Mouse (Mus musculus) midbrain, embryonic 16.5 days (tissue): Measurements from ENCODE around the gene Dlec1. TPM values are rescaled to one million over a fixed set of nuclear protein-coding genes. Genes with fewer than 3 reads are reported as not detected.
A peak's percentile ranks its signal among the peaks of the same experiment; 100 is the strongest.

Source experiments
- ATAC-seq: fragments of 200-750 bp; cut with Nextera tagmentation; 2 replicates; pipeline ENCODE4 v1.8.0; 2017; ENCODE audit warnings: moderate TSS enrichment
- H3K27ac ChIP-seq: fragments of 300-500 bp; sonication (generic); 2 replicates; pipeline ENCODE4 v1.5.1; 2014; ENCODE audit warnings: mild to moderate bottlenecking, low read length, mixed read lengths
- H3K27me3 ChIP-seq: fragments of 300-500 bp; sonication (generic); 2 replicates; pipeline ENCODE4 v1.6.1; 2014; ENCODE audit warnings: low read depth, low read length, mixed read lengths; ENCODE audit not compliant: control insufficient read depth, insufficient read depth
- H3K36me3 ChIP-seq: fragments of 300-500 bp; sonication (generic); 2 replicates; pipeline ENCODE4 v1.6.1; 2014; ENCODE audit warnings: mild to moderate bottlenecking, low read length, moderate library complexity, mixed read lengths; ENCODE audit not compliant: control insufficient read depth, insufficient read depth
- H3K4me1 ChIP-seq: fragments of 300-500 bp; sonication (generic); 2 replicates; pipeline ENCODE4 v1.6.1; 2014; ENCODE audit warnings: mild to moderate bottlenecking, low read length, mixed read lengths; ENCODE audit not compliant: control insufficient read depth, insufficient read depth
- H3K4me2 ChIP-seq: fragments of 300-500 bp; sonication (generic); 2 replicates; pipeline ENCODE4 v1.6.1; 2014; ENCODE audit warnings: mild to moderate bottlenecking, low read length, mixed read lengths
- H3K4me3 ChIP-seq: fragments of 300-500 bp; sonication (generic); 2 replicates; pipeline ENCODE4 v1.5.1; 2014; ENCODE audit warnings: low read depth, mild to moderate bottlenecking, low read length, moderate library complexity, mixed read lengths
- H3K9ac ChIP-seq: fragments of 300-500 bp; sonication (generic); 2 replicates; pipeline ENCODE4 v1.6.1; 2014; ENCODE audit warnings: low read depth, low read length, mixed read lengths
- H3K9me3 ChIP-seq: fragments of 300-500 bp; sonication (generic); replicated peaks from 2 replicates; pipeline ENCODE4 v1.6.1; 2014; ENCODE audit warnings: mild to moderate bottlenecking, low read length, mixed read lengths; ENCODE audit not compliant: control insufficient read depth, poor library complexity, severe bottlenecking
- WGBS: fragments of 180-500 bp; shearing (Covaris S2); extraction: QIAGEN DNeasy Blood & Tissue Kit; methylation state at CpG from one replicate; pipeline ENCODE4 v1.1.7; 2014; 5-methylcytosine and 5-hydroxymethylcytosine counted together
- polyA plus RNA-seq: library from polyadenylated mRNA; unstranded; fragments of >200 nt; fragmentation: Nextera tagmentation; extraction: Ambion mirVana; gene quantifications from 2 replicates; pipeline ENCODE4 v1.2.1, GENCODE M21; 2015

Dlec1 gene
- polyA plus RNA-seq, 1 experiment from 2014 or later, result 1.5 TPM

DNA sequence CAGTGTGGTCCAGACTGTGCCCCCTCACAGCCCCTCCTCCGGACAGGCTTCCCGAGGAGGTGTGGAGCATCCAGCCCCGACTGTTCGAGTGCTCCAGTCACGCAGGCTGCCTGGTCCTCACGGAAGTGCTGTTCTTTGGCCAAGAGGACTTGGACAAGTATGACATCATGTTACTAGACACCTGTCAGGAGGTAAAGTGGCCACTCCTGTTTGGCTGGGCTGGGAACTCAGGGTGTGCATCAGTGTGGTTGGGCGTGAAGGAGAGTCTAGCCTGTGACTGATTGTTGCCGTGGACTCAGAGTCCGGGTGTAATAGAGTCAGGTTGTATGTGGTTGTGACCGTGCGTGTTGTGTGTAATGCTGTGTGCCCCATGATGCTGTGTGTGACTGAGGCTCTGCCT lies 34.0 kb upstream of the Dlec1 start:
- 0 out of 2 replicates have a peak, but pooled peaks have one; percentile 38 for ATAC-seq
- Histone ChIP-seq H3K27ac (no peak overlapping the region), H3K4me2 (no peak overlapping the region)

DNA sequence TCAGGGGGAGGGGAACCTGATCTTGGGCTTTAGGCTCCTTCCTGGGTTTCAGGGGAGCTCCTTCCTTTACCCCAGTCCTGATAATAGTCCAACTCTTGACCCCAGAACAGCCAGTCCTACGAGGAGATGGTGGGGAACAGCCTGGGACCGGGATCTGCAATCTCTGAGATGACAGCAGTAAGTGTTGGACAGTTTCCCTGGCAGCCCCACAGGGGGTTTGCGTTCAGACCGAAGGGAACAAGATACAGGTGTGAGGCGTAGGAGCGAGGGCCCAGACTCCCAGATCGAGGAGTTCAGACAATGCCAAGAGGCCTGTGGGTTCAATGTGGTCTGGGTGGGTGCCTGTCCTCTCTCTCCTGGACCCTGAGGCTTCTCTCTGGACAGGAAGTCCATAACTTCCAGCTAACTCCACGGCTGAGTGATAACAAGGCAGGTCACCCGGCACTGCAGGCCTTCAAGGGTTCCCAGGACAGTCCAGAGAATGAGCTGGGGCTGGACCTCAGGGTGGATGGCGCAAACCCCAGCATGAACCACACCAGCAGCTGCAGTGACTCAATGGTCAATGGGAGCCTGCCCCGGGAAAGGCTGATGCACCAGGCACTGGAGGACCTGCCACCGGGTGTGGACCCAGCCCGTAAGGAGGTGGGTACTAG lies 32.0 kb upstream of the Dlec1 start:
- Histone ChIP-seq H3K9ac (no peak overlapping the region), H3K4me1 (0 out of 2 replicates have a peak, but pooled peaks cover 2% of the 10 kb centered on the region), H3K27me3 (no peaks in the 10 kb centered on the region), H3K4me3 (no peak overlapping the region), H3K36me3 (0 out of 2 replicates have a peak, but pooled peaks cover 5% of the 10 kb centered on the region), H3K27ac (no peak overlapping the region), H3K4me2 (no peak overlapping the region), H3K9me3 (no peaks in the 10 kb centered on the region)
- ATAC-seq, result no peak
- 87% methylated on average over 13 of the region's 13 CpGs for WGBS

More for the DNA sequence above, 34.0 kb upstream of the Dlec1 start:
- Histone ChIP-seq H3K36me3 (0 out of 2 replicates have a peak, but pooled peaks cover 5% of the 10 kb centered on the region), H3K9me3 (no peaks in the 10 kb centered on the region), H3K4me3 (no peak overlapping the region), H3K4me1 (0 out of 2 replicates have a peak, but pooled peaks cover 2% of the 10 kb centered on the region), H3K9ac (no peak overlapping the region), H3K27me3 (no peaks in the 10 kb centered on the region)
- WGBS, result 87% methylated on average over 11 of the region's 11 CpGs

DNA sequence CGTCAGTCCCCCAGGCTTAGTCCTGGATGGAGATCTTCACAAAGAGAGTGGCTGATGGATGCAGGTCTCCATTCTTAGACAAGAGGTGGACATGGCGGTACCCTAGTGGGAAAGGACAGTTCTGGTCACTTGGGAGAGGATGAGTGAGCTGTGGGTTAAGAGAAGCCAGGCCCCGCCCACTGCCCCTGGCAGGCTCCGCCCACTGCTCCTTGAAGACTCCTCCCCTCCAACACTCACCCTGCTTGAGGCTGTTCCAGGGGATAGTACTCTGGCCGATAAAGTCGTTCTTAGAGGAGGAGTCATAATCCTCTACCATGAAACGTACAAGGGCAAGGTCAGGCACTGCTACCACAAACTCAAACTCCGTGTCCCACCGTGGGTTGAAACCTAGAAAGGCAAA lies 30.5 kb upstream of the Dlec1 start:
- Histone ChIP-seq H3K9me3 (no peaks in the 10 kb centered on the region), H3K36me3 (0 out of 2 replicates have a peak, but pooled peaks cover 7% of the 10 kb centered on the region), H3K9ac (no peak overlapping the region), H3K4me2 (no peak overlapping the region), H3K27me3 (no peaks in the 10 kb centered on the region), H3K4me1 (0 out of 2 replicates have a peak, but pooled peaks cover 2% of the 10 kb centered on the region), H3K4me3 (no peak overlapping the region), H3K27ac (no peak overlapping the region)
- no peak for ATAC-seq
- 86% methylated on average over 9 of the region's 9 CpGs for WGBS

DNA sequence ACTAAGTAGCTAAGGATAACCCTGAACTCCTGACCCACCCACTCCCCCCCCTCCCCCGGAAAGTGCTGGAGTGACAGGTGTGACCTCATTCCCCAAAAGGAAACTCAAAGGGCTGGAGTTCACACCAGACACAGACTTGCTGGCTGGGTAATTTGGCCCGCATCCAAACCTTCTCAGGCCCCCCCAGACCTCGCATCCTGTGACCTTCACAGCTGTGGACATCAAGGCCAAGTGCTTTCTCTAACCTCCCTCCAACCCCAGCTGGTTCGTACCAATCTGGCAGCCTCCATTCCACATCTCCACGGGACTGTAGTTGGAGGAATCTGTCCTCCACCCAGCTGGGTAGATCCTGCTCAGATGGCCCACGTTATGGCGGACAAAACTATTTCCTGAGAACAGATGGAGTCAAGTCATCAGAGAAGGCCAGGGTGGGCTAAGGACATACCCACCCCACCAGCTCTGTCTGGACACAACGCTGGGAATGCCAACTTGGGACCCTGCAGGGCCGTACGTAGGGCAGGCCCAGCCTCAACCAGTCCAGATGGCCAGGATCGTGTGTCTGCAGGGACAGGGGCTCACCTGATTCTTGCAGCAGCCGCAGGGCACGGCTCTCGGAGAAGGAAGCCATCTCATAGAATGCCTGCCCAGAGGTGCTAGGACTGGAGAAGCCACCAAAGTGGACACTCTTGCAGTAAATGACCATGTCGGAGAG lies 28.9 kb upstream of the Dlec1 start:
- no peaks in the 10 kb centered on the region for H3K9me3 ChIP-seq
- no peak overlapping the region for H3K9ac ChIP-seq
- 88% methylated on average over 15 of the region's 15 CpGs for WGBS
- H3K4me3 ChIP-seq, result no peak overlapping the region
- H3K27me3 ChIP-seq, result no peaks in the 10 kb centered on the region
- H3K4me2 ChIP-seq, result no peak overlapping the region
- no peaks in the 10 kb centered on the region for H3K4me1 ChIP-seq
- ATAC-seq, result no peak
- no peak overlapping the region for H3K27ac ChIP-seq
- H3K36me3 ChIP-seq, result 0 out of 2 replicates have a peak, but pooled peaks cover 7% of the 10 kb centered on the region

GRCm38 (mm10) chr9:119075685-119076084 lies 26.6 kb upstream of the Dlec1 start:
- Histone ChIP-seq H3K36me3 (0 out of 2 replicates have a peak, but pooled peaks cover 9% of the 10 kb centered on the region), H3K27me3 (no peaks in the 10 kb centered on the region), H3K4me3 (no peak overlapping the region), H3K4me2 (no peak overlapping the region), H3K27ac (no peak overlapping the region), H3K9me3 (no peaks in the 10 kb centered on the region), H3K9ac (no peak overlapping the region), H3K4me1 (no peaks in the 10 kb centered on the region)
- WGBS, result 75% methylated on average over 16 of the region's 16 CpGs
- no peak for ATAC-seq

- Histone ChIP-seq H3K4me2 (no peak overlapping the region), H3K4me3 (no peak overlapping the region), H3K27me3 (no peaks in the 10 kb centered on the region), H3K27ac (no peak overlapping the region), H3K9me3 (no peaks in the 10 kb centered on the region), H3K36me3 (0 out of 2 replicates have a peak, but pooled peaks cover 4% of the 10 kb centered on the region), H3K9ac (no peak overlapping the region), H3K4me1 (peaks cover 5% of the 10 kb centered on the region)
- ATAC-seq, result no peak
- WGBS, result 87% methylated on average over 5 of the region's 5 CpGs
These were observed 22.1 kb upstream of the Dlec1 start for GRCm38 (mm10) chr9:119080040-119080675.

- WGBS, result 5% methylated on average over 8 of the region's 8 CpGs
- ATAC-seq, result peak; percentile 78
- no peak overlapping the region for H3K4me3 ChIP-seq
- H3K36me3 ChIP-seq, result 0 out of 2 replicates have a peak, but pooled peaks cover 2% of the 10 kb centered on the region
- no peaks in the 10 kb centered on the region for H3K27me3 ChIP-seq
- H3K4me1 ChIP-seq, result peaks cover 5% of the 10 kb centered on the region
- no peak overlapping the region for H3K9ac ChIP-seq
- H3K27ac ChIP-seq, result 0 out of 2 replicates have a peak overlapping the region, but pooled peaks have one; percentile 51
- H3K9me3 ChIP-seq, result no peaks in the 10 kb centered on the region
- H3K4me2 ChIP-seq, result no peak overlapping the region
These were observed 20.2 kb upstream of the Dlec1 start for GRCm38 (mm10) chr9:119082039-119082438.

DNA sequence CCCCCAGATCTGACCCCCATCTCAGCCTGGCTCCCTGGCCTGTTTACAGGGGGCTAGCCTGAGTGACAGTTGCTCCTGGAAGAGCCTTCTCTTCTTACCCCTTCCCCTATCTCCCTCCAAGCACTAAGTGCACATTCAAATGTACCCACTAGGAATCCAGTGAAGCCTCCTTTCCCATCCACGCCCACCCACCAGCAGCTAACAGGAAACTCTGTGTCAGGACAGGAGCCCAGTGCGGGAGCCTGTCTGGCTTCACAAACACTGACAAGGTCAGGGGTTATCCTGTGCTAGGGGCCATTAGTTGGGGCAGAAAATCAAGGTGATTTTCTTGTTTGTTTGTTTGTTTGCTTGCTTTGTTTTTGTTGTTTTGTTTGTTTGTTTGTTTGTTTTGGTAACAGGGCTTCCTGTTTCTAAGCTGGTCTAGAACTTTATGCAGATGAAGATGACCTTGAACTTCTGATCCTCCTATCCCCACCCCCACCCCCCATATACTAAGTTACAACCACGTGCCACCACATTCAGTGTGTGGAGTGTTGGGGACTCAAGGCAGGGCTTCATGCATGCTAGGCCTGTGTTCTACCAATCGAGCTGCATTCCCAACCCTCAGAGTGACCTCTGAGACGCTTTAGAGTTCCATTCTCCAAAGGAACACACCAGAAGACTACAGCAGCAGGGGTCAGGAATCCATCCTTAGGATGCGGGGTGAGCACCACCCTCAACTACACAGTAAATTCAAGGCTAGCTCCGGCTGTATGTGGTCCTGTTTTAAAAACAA lies 19.4 kb upstream of the Dlec1 start:
- no peak overlapping the region for H3K9ac ChIP-seq
- H3K36me3 ChIP-seq, result 0 out of 2 replicates have a peak, but pooled peaks cover 2% of the 10 kb centered on the region
- H3K4me2 ChIP-seq, result no peak overlapping the region
- H3K4me1 ChIP-seq, result peaks cover 5% of the 10 kb centered on the region
- H3K27ac ChIP-seq, result peak overlapping the region; percentile 51; the same call in 1 of the 2 replicates
- WGBS, result 65% methylated on average over 7 of the region's 7 CpGs
- H3K4me3 ChIP-seq, result no peak overlapping the region
- ATAC-seq, result no peak
- H3K27me3 ChIP-seq, result no peaks in the 10 kb centered on the region
- H3K9me3 ChIP-seq, result no peaks in the 10 kb centered on the region
